Mouse (Mus musculus) embryonic fibroblast, embryonic 13.5 days (primary cell): ENCODE results near the gene Abcc6.

Experiments used
- CTCF ChIP-seq: IDR thresholded peaks from 2 replicates; pipeline ENCODE4 v1.5.1; 2011; ENCODE audit warnings: mild to moderate bottlenecking, control low read depth, low read length, moderate library complexity, borderline replicate concordance; ENCODE audit not compliant: insufficient read depth
- POLR2A ChIP-seq: IDR thresholded peaks from 2 replicates; pipeline ENCODE4 v1.6.1; 2011; ENCODE audit warnings: low read depth, mild to moderate bottlenecking, control low read depth, low read length, moderate library complexity

GRCm38 (mm10) chr7:45939836-45940235 lies 90.3 kb downstream of the Abcc6 start:
- TF ChIP-seq CTCF = no peak
- TF ChIP-seq POLR2A = no peak
